Mouse (Mus musculus): ENCODE measurements around the gene Col18a1.

- no peak for TF ChIP-seq POLR2A (IDR thresholded peaks at IDR 0.05; ENCODE audit: low read depth, low read length)
- no peak for TF ChIP-seq CTCF (IDR thresholded peaks at IDR 0.05; ENCODE audit: extremely low read depth, insufficient read length, insufficient replicate concordance, low read depth, low read length)
These were observed 916 bp downstream of the Col18a1 start for GRCm38 (mm10) chr10:77165318-77165945.

All from small intestine, adult 2 months (tissue).